Mouse (Mus musculus) cerebellum, adult 2 months (tissue): Measurements from ENCODE around the gene Srgap1.

Experiments used
- CTCF ChIP-seq: fragments of 200-500 bp; IDR thresholded peaks from 2 replicates; pipeline ENCODE4 v1.5.1; 2011; ENCODE audit warnings: low read depth, mild to moderate bottlenecking, control low read depth, low read length, moderate library complexity, borderline replicate concordance; ENCODE audit not compliant: insufficient read depth
- POLR2A ChIP-seq: fragments of 200-500 bp; IDR thresholded peaks from 2 replicates; pipeline ENCODE4 v1.6.1; 2011; ENCODE audit warnings: low read length, control low read depth, borderline replicate concordance; ENCODE audit not compliant: insufficient read depth

GRCm38 (mm10) chr10:121737256-121737655 lies 309.9 kb downstream of the Srgap1 start:
- TF ChIP-seq CTCF (no peak), POLR2A (no peak)
